Mouse (Mus musculus): ENCODE data around the gene Zfp92.

The Zfp92 gene

DNA sequence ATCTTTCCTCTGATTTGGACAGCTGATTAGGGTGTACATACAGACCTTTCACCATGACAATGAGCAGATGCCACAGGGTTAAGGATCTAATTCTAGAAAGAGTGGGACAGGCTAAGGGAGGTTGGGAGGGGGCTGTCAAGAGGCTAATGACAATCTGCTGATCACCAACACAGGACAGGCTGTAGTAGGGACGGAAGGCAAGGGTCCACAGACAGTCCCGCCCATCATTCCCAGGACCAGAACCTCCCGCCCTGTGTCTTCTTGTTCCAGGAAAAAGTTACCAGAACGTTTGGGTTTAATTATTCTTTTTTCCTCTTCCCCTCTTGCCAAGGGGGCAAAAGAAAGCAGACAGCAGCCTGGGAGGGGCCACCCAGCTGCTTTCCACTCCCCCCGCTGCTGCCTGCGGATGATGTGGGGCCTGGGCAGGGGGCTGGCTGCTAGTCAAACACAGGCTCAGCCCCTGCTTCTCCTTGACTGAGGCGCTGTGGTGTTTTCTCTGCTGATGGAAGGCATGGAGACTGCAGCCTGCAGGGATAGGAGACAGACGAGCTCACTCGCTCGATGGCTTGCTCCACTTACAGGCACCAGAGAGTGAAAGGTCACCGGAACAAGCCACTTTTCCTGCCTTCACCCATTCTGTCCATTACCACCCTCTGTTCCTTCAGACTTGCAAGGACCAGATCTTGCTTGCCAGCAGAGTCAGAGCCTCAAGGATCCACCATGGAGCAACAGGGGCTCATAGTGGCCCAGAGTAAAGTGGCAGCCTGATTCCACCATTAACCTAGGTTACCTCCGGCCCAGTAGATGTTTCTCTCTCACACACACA lies 63.7 kb downstream of the Zfp92 start:
- no peak for DNase-seq (ENCODE audit: low spot score)

DNA sequence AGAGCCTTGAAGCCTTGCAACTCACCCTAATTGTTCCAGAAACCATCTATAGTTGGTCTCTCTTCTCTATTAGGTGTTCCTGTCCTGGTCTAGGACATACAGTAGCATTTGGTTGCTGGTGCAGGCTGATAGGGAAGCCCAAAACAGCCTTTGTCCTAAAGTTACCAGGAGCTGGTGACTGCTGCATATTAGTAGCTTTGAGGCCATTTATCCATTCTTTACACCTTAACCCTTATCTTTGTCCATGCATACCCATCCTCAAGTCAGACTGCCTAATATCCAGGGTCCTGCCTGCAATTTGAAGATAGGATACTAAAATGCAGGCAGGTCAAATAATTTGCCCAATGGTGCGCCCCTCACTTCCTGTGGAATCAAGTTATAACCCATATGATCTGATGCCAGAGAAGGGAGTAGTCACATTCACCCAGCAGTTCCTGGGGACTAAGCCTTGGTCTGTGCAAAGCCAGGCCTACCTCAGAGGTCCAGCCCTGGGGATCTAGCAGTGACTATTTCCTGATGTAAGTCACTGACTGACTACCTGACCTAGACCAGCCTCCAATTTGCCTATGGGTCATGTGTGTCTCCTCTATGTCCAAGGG lies 64.9 kb downstream of the Zfp92 start:
- DNase-seq (ENCODE audit: low spot score) = no peak

- DNase-seq (ENCODE audit: low spot score) = no peak
Observed at GRCm38 (mm10) chrX:73476621-73477020, 65.7 kb downstream of the Zfp92 start.

DNA sequence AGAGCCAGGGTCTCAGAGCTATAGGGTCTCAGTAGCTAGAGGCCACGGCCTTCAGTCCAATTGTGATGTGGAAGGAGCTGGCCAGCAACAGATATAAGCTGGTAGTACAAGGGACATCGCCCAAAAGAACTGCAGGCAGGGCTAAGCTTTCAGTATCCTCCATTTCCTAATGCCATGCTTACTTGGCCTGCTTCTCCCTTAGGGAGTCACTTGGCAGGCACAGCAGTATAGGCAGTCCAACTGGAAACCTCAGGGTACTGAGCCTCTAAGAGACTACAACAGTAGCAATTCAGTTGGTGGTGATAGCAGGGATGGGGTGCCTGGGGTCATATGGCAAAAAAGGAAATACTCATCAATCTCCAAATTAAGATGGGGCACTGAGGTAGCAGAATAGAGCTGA lies 66.6 kb downstream of the Zfp92 start:
- DNase-seq (ENCODE audit: low spot score) = no peak
